Mouse (Mus musculus) bone marrow macrophage, adult 2 months (primary cell): ENCODE measurements around the gene Adam12.

Experiments
- CTCF ChIP-seq: IDR thresholded peaks from 2 replicates; pipeline ENCODE4 v1.5.1; 2012; ENCODE audit warnings: low read depth, mild to moderate bottlenecking, low read length, moderate library complexity
- POLR2A ChIP-seq: IDR thresholded peaks from 2 replicates; pipeline ENCODE4 v1.6.1; 2012; ENCODE audit warnings: mild to moderate bottlenecking, low read depth, low read length, borderline replicate concordance

DNA sequence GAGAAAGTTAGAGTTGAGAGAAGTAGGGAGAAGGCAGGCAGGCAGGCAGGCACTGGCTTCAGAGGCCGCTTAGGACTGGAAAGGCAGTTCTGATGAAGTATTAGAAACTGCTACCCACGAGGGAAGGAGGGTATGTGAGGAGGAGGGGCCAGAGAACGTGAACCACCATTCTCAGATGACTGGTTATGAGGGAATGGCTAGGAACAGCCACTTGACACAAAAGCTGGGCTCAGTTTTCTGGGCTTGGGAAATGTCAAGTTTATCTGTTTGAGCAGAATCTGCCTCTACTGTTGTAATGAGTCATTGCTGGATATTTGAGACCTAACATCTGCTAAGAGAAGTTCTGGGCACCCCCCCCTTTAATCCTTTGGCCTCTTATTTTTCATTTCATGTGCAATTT is 64.4 kb downstream of the Adam12 start:
- TF ChIP-seq CTCF (no peak), POLR2A (no peak)
